Mouse (Mus musculus) gastrocnemius, postnatal 10 days (tissue): Measurements from ENCODE around the gene Tfam. TPM values are rescaled to one million over a fixed set of nuclear protein-coding genes. Genes with fewer than 3 reads are reported as not detected.

Experiments used
- DNase-seq: peaks from one replicate; pipeline ENCODE4 v3.0.0; 2021; ENCODE audit warnings: mixed read lengths
- total RNA-seq, 2 experiments: library from RNA; stranded (reverse); gene quantifications; 2 replicates each; pipeline ENCODE4 v1.2.3; 2021

Gene Tfam
- total RNA-seq, 2 experiments from 2014 or later, result 48.1 to 53.0 TPM

GRCm38 (mm10) chr10:71223101-71223500 lies 15.0 kb downstream of the Tfam start:
- DNase-seq, result no peak

GRCm38 (mm10) chr10:71222639-71223038 lies 15.4 kb downstream of the Tfam start:
- no peak for DNase-seq

GRCm38 (mm10) chr10:71218228-71218892 lies 19.7 kb downstream of the Tfam start:
- peak; percentile 82 for DNase-seq

DNA sequence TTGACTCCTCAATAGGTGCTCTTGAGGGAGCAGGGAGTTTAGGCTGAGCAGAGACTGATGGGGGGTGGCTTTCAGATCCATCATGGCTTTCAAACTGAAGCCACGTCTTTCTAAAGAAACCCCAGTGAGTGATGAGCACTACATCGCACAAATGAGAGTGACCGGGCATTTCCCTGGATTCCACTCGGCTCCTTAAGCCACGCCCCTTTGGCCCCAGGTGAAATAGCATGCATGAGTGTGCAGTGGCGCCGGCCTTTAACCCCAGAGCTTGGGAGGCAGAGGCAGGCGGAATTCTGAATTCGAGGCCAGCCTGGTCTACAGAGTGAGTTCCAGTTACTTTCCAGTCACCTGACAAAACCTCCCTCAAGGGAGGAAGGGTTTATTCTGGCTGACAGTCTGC lies 22.1 kb downstream of the Tfam start:
- DNase-seq, result no peak

- DNase-seq, result no peak
Observed at GRCm38 (mm10) chr10:71201512-71201911, 36.6 kb downstream of the Tfam start.

- no peak for DNase-seq
Observed at GRCm38 (mm10) chr10:71200964-71201363, 37.1 kb downstream of the Tfam start.

DNA sequence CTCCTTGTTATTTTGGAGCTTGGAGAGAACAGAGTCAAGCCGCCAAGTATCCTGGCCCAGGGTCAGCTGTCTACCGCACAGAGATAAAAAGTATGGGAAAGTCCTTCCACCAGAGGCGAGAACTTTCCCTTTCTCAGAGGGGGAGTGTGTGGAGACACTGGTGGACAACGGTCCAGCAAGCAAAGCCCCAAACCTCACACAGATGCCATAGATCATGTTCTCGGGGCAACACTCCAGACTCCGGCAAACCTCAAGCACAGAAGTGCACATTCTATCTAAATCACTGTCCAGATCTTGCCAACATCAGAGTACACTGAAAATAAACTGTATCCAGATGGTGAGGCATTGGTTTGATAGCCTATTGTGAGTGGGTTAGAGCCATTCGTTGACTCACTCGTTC lies 39.4 kb downstream of the Tfam start:
- no peak for DNase-seq

DNA sequence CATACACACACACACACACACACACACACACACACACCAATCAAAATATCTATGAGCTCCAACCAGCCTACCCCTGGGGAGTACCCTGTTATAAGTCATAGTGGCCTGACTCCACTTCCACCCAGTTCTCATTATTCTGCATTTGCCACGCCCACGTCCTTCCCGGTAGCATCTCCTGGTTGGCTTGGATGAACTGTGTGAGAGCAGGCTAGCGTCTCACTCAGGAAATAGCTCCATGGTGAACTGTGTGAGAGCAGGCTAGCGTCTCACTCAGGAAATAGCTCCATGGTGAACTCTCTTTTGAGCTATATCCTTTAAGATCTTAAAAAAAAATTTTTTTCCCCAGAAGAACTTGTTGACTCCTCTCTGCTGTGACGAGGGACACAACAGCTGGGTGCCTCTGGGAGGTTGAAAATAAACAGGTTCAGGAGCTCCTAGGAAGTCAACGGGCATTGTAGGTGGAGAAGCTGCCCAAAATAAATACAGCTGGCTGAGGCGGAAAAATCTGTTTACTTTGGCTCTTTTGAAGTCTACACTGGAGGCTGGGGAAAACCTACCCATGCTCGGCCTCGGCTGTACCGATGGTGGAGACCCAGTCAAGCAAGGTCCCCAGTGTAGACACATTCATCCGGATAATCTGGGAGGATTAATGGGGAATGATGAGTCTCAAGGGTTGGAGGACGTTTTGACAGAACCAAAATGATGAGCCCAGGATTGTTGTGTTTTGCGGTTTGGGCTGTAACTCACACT lies 40.9 kb downstream of the Tfam start:
- no peak for DNase-seq

GRCm38 (mm10) chr10:71195501-71195900 lies 42.6 kb downstream of the Tfam start:
- DNase-seq, result no peak

DNA sequence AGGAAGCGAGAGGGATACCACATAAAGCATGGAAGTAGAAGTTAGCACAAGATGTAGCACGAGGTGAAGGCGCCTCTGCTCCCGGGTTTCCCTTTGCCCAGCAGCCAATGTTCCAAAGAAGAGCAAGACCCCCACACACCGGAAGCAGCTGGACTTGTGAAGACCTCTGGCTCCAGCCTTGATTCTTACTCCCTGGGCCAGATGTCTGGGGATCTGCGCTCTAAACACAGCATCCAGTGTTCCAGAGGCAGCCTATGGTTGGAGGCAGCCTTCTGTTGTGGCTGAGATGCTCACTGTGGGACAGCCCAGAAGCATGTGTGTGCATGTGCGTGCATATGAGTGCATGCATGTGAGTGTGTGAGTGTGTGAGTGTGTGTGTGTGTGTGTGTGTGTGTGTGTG lies 43.4 kb downstream of the Tfam start:
- DNase-seq, result no peak

DNA sequence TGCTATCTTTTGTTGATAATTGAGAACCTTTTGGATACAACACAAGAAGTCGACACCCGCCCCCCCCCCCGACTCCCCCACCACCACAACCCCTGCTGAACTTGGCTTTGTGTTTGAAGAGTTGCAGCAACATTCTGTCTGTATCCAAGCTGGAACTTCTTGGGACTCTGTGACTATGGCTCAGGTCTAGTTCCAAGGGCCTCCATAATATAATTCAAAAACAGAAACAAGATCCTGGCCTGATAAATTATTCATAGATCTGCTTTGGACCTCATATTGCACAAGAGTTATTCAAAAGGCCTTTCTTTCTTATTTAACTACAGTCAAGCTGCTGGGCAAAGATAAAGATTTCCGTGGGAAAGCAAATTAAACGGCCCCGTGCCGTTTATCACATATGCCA lies 44.8 kb downstream of the Tfam start:
- DNase-seq, result no peak

DNA sequence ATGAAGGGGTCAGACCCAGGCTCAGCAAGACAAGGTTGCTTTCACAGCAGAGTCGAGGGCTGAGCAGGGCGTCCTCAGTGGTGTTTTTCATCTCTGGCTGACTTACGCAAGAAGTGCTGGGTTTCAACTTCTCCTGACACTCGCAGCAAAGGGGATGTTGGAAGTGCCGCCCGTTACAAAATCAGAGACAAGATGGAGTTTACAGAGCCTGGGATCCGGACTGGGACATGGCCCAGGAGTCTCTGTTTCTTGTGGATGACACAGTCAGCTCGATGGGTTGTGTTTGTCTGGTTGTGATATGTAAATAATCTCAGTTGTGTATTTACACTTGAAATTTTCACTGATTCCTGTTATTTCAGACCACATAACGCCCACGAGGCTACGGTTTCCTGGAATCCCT lies 45.2 kb downstream of the Tfam start:
- no peak for DNase-seq

DNA sequence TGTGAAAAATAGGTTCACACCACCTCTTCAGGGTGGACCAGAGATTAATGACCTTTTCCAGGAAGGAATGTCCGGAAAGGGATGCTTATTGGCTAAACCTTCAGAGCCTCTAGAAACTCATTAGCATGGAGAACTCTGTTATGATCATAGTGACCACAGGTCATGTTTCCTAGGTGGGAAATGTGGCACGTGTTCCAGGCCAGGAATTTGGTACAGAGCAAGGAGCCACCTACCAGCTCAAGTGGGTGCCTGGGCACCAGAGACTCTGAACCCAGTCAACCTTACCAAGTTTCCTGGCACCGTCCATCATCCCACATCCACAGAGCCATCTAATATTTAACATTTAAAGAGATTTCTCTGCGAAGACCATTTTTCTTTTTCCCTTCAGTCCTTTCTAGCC lies 49.4 kb downstream of the Tfam start:
- no peak for DNase-seq

DNA sequence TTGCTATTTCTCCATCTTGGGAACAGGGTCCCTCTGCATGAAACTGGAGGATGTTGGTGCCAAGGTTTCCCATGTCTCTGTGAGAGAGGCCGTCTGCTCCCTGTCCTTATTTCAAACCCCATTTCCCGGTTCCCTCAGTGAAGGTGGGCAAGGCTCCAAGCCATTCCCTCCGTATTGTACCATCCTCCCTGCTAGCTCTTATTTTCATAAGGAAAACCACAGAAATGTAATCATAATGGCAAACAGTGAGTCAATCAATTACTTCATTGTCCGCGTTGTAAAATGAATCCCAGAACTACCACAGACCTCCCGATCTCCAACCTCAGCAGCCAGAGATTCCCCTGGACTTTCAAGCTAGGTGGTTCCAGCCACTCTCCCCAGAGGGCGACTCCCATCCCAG lies 53.0 kb downstream of the Tfam start:
- no peak for DNase-seq

GRCm38 (mm10) chr10:71183339-71184031 lies 54.6 kb downstream of the Tfam start:
- no peak for DNase-seq

- no peak for DNase-seq
Observed at GRCm38 (mm10) chr10:71181931-71182330, 56.1 kb downstream of the Tfam start.

DNA sequence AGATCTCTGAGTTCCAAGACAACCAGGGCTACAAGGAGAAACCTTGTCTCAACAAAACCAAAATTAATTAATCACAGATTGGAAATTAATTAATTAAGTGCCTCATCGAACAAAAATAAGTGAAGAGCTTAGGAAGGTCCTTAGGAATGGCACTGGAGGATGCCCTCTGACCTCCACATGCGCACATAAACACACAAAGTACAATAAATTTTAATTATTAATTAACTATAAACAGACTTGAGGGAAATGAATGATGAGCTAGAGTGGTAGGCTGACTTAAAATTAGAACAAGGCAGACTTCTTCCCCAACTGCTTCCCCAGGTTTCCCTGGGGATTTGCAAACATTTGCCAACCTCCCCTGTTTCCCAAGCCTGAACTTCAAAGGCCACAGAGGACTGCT lies 57.0 kb downstream of the Tfam start:
- DNase-seq, result no peak

DNA sequence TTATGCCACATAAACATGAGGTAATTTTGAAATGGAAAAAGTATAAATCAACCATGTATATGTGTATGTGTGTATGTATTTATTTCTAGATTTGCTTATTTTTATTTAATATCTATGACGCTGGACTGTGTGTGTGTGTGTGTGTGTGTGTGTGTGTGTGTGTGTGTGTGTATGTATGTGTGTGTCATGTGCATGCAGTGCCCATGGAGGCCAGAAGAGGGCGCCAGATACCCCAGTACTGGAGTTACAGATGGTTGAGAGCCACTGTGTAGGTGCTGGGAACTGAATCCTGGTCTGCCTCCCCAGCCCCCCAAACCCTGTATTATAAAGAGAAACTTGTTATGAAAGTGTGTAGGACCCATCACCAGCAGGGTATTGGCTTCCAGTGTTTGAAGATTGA lies 58.0 kb downstream of the Tfam start:
- DNase-seq, result no peak

DNA sequence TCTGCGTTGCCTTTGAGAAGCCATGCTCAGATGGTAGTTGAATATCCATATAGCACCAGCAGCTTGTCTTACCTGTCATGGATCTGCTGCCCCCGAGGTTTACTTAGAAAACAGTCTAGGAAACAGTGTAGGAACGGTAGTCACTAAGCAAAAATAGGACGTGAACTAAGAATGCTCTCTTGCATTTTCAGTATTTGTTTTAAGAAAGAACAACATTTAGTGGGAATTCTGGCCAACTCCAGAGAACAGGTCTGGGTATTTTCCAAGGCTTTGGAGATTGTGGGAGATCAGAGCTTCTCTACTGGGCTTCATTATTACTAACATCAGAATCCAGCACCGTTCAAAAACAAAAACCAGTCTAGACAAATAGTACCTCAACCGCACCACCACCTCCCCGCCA lies 60.9 kb downstream of the Tfam start:
- DNase-seq, result no peak

GRCm38 (mm10) chr10:71176341-71176740 lies 61.7 kb downstream of the Tfam start:
- no peak for DNase-seq
